In the genomic region with DNA sequence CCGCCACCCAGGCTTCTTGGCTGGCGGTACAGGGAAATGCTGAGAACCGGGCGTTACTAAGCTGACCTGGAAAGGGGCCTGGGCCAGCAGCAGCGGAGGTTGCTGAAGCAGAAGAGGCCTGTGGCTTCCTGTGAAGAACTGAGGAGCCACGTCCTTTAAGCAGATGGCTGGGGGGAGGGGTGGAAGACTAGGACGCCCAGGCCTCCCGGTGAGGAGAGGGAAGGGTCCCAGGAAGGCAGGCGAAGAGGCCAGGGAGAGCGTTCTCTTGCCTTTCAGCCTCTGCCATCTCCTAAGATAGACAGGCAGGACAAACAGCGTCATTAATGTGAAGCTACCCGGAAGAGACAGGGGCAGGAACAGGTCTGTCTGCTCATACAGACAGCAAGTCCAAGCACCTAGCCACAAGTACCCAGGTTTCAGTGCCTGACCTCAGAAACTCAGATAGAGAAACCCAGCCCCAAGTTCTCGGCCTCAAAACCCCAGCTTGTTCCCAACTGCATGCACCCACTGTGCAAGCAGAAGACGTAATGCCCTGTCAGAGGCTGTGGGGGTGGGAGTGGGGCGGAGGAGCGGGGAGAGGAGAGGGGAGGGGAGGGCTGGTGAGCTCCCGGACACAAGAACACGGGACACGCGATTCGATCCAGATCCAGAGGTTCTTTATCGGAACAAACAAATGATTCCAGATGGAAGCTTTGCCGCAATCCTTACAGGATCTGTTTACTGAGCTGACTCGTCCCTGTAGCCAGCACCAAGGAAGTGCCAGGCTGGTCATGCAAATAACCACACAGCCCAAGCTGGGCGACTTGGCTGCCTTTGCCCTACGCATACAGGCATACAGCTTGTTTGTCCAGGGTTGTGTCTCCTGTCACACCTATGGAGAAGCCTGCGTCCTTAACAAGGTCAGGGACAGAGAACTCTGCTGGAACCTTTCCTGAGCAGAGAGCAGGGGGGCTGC, we compare ENCODE assay signal across 8 mouse cellular contexts. TPM values are rescaled to one million over a fixed set of nuclear protein-coding genes. Genes with fewer than 3 reads are reported as not detected.
DNase-seq lines count a peak whose midpoint lies in the region; ATAC-seq lines count a peak whose summit lies in the region.

No protein-coding gene starts in this region.

- DNase-seq in CD4-positive, CD25-positive, alpha-beta regulatory T cell, adult 2 months (ENCODE audit: low read depth, low spot score): peak; percentile 76
- peak; percentile 69 for DNase-seq in adrenal gland, postnatal 10 days
- DNase-seq in kidney, postnatal 14 days: peak; percentile 53
- peak; percentile 83 for DNase-seq in retina, postnatal 1 day
- peak; percentile 60 for DNase-seq in urinary bladder, postnatal 14 days (ENCODE audit: low spot score)

- WGBS in embryonic facial prominence, embryonic 15.5 days: 13% methylated on average over 27 of the region's 27 CpGs
- 25% methylated on average over 27 of the region's 27 CpGs for WGBS in heart, embryonic 16.5 days
- WGBS in lung, embryonic 16.5 days: 12% methylated on average over 27 of the region's 27 CpGs

- H3K4me2 ChIP-seq in embryonic facial prominence, embryonic 15.5 days (replicated peaks): peak overlapping the region; percentile 50
- H3K4me2 ChIP-seq in heart, embryonic 16.5 days (ENCODE audit: low read depth, low read length): peak overlapping the region; percentile 49
- peak overlapping the region; percentile 53 for H3K4me2 ChIP-seq in lung, embryonic 16.5 days (ENCODE audit: low read depth, low read length)

- H3K27me3 ChIP-seq in embryonic facial prominence, embryonic 15.5 days: no peaks in the 10 kb centered on the region
- H3K27me3 ChIP-seq in heart, embryonic 16.5 days (ENCODE audit: control insufficient read depth, insufficient read depth, low read length): no peaks in the 10 kb centered on the region
- no peaks in the 10 kb centered on the region; the same call in 1 of the 2 replicates for H3K27me3 ChIP-seq in lung, embryonic 16.5 days (ENCODE audit: control insufficient read depth, insufficient read depth, low read depth, low read length)

- H3K27ac ChIP-seq in embryonic facial prominence, embryonic 15.5 days (replicated peaks): peak overlapping the region; percentile 84
- peak overlapping the region; percentile 70 for H3K27ac ChIP-seq in heart, embryonic 16.5 days (ENCODE audit: low read length)
- peak overlapping the region; percentile 65 for H3K27ac ChIP-seq in lung, embryonic 16.5 days (ENCODE audit: low read length)

- no peaks in the 10 kb centered on the region for H3K9me3 ChIP-seq in embryonic facial prominence, embryonic 15.5 days (replicated peaks)
- no peaks in the 10 kb centered on the region for H3K9me3 ChIP-seq in heart, embryonic 16.5 days (replicated peaks; ENCODE audit: control insufficient read depth, low read length)
- H3K9me3 ChIP-seq in lung, embryonic 16.5 days (ENCODE audit: control insufficient read depth, low read length): no peaks in the 10 kb centered on the region

- ATAC-seq in embryonic facial prominence, embryonic 15.5 days (ENCODE audit: insufficient number of reproducible peaks, low FRiP score, low TSS enrichment, low read depth): peak; percentile 39; the same call in 1 of the 2 replicates
- peak; percentile 39 for ATAC-seq in heart, embryonic 16.5 days (replicated peaks; ENCODE audit: extremely low read depth, insufficient read depth, low FRiP score)
- ATAC-seq in lung, embryonic 16.5 days (ENCODE audit: low read depth): peak; percentile 66; the same call in 1 of the 2 replicates

- H3K9ac ChIP-seq in embryonic facial prominence, embryonic 15.5 days: 0 out of 2 replicates have a peak overlapping the region, but pooled peaks have one; percentile 15
- peak overlapping the region; percentile 61 for H3K9ac ChIP-seq in heart, embryonic 16.5 days (ENCODE audit: low read length)
- H3K9ac ChIP-seq in lung, embryonic 16.5 days (ENCODE audit: low read length): peak overlapping the region; percentile 44

- peaks cover 32% of the 10 kb centered on the region for H3K4me1 ChIP-seq in embryonic facial prominence, embryonic 15.5 days
- peaks cover 32% of the 10 kb centered on the region for H3K4me1 ChIP-seq in heart, embryonic 16.5 days (ENCODE audit: control insufficient read depth, insufficient read depth, low read length)
- H3K4me1 ChIP-seq in lung, embryonic 16.5 days (replicated peaks; ENCODE audit: control insufficient read depth, insufficient read depth, low read length): peaks cover 20% of the 10 kb centered on the region

- H3K36me3 ChIP-seq in embryonic facial prominence, embryonic 15.5 days: no peaks in the 10 kb centered on the region
- no peaks in the 10 kb centered on the region for H3K36me3 ChIP-seq in heart, embryonic 16.5 days (ENCODE audit: control insufficient read depth, insufficient read depth)
- no peaks in the 10 kb centered on the region for H3K36me3 ChIP-seq in lung, embryonic 16.5 days (ENCODE audit: control insufficient read depth, insufficient read depth, low read length)

- peak overlapping the region; percentile 23 for H3K4me3 ChIP-seq in embryonic facial prominence, embryonic 15.5 days (replicated peaks)
- peak overlapping the region; percentile 3 for H3K4me3 ChIP-seq in heart, embryonic 16.5 days (ENCODE audit: low read length)
- H3K4me3 ChIP-seq in lung, embryonic 16.5 days (ENCODE audit: low read length): peak overlapping the region; percentile 18

RNA-seq across cellular contexts. Expression of a gene that starts 24.0 kb away (rescaled TPM):
- 10 to 100 TPM; 36.9 to 37.0 TPM for total RNA-seq in adrenal gland, postnatal 10 days (2021)
- 47.3 and 47.9 TPM in 2 replicates for polyA plus RNA-seq in embryonic facial prominence, embryonic 15.5 days (2015; fragmentation: Nextera tagmentation; extraction: Ambion mirVana)
- polyA plus RNA-seq in heart, embryonic 16.5 days (2015; fragmentation: Nextera tagmentation; extraction: Ambion mirVana): 41.5 and 46.2 TPM in 2 replicates
- 42.9 and 44.5 TPM in 2 replicates for polyA plus RNA-seq in lung, embryonic 16.5 days (2015; fragmentation: Nextera tagmentation; extraction: Ambion mirVana)

RNA-seq across cellular contexts. Expression of a gene that starts 27.6 kb away (rescaled TPM):
- 1 to 10 TPM; 1.3 to 1.6 TPM for total RNA-seq in adrenal gland, postnatal 10 days (2021)
- polyA plus RNA-seq in embryonic facial prominence, embryonic 15.5 days (2015; fragmentation: Nextera tagmentation; extraction: Ambion mirVana): 0.55 and 0.65 TPM in 2 replicates
- 0.70 and 1.4 TPM in 2 replicates for polyA plus RNA-seq in heart, embryonic 16.5 days (2015; fragmentation: Nextera tagmentation; extraction: Ambion mirVana)
- 0.79 and 1.2 TPM in 2 replicates for polyA plus RNA-seq in lung, embryonic 16.5 days (2015; fragmentation: Nextera tagmentation; extraction: Ambion mirVana)

Comparison
In these comparisons a context has a peak if more than half of its experiments do, and no peak if none do; other contexts are left out.
1. Peak in every context shown above with its lines: DNase-seq, ATAC-seq, H3K4me3 ChIP-seq and H3K27ac ChIP-seq.